Mouse (Mus musculus) T-helper 1 cell (primary cell): ENCODE results near the gene Taf12.
"Not testable (repeated sequence)": the region's sequence is repeated elsewhere in the genome, so short reads cannot be mapped to it uniquely, and the experiment has no call there.

Experiments
- in situ Hi-C: fragments of 300-600 bp; cut with MboI, MseI; formaldehyde crosslinking; loops from one replicate; pipeline ENCODE4 v1.15.1; 2025; ENCODE audit warnings: high pct_unique_total_duplicates

Gene Taf12

GRCm38 (mm10) chr4:132269740-132270560 is 4.2 kb upstream of the Taf12 start:
- in situ Hi-C loops: loop anchor here (5.0 kb wide), 2 partner anchors 42 to 58 kb away; partner anchors contain the start of gene Ythdf2

DNA sequence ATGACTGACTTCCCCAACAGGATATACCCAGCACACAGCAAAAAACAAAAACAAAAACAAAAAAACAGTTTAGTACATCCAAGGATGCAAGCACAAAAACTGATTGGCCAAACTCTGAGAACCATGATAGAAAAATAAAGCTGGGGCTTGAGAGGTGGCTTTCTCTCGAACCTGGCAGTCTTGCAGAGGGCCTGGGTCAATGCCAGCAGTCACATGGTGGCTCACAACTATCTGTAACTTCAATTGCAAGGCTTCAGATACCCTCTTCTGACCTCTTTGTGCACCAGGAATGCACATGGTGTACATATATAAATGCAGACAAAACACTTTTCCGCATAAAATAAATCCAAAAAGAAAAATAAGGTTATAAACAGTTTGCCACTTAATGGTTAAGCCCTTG is 1.0 kb upstream of the Taf12 start:
- in situ Hi-C loops: loop anchor here (5.0 kb wide), 2 partner anchors 39 to 61 kb away; partner anchors contain the start of gene Ythdf2

GRCm38 (mm10) chr4:132275949-132276348 is 1.8 kb downstream of the Taf12 start:
- in situ Hi-C loops: no loop called here

- in situ Hi-C loops: not testable (repeated sequence)
Measured at GRCm38 (mm10) chr4:132288840-132289239, 14.7 kb downstream of the Taf12 start.

DNA sequence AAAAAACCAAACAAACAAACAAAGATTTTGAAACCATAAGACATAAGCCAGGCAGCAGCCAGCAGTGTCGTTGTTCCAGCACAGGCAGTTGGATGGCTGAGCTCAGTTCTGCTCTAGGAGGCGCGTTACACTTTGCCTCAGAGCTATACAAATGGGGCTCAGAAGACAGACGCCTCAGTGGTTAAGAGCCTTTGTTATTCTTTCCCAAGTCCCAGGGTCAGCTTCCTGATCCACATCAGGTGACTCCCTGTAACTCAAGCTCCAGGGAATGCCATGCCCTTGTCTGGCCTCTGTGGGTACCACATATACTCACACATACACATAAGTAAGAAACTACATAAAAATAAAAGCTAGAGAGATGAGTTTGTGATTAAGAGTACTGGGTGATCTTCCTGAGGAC is 16.9 kb downstream of the Taf12 start:
- in situ Hi-C loops: no loop called here

GRCm38 (mm10) chr4:132291624-132292335 is 17.6 kb downstream of the Taf12 start:
- in situ Hi-C loops: no loop called here

GRCm38 (mm10) chr4:132292988-132293387 is 18.8 kb downstream of the Taf12 start:
- in situ Hi-C loops: no loop called here

DNA sequence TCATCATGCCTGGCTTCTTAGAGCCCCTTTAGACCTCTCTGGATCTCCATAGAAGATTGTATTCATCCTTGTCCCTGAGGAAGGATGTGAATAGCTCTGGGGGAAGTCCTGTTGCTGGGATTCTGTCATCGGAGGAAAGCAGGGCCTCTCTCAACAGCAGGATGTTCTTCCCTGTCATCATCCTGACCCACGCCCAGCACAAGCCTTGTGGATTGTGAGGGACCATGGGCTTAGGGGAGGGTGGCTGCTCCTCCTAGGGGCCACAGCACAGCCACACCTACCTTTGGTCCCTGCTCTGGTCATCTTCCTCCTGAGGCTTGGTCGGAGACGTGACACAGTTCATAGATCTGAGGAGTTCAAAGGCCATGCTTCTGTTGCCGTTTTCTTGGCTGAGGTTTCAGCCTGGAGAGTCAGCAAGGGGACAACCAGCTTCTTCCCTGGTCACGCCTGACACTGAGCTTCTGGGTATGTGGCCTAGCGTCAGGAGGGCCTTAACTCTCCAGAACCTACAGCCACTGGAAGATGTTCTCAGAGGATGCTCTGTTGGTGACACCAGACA is 19.6 kb downstream of the Taf12 start:
- in situ Hi-C loops: no loop called here

- in situ Hi-C loops: no loop called here
Measured at GRCm38 (mm10) chr4:132295696-132296390, 21.7 kb downstream of the Taf12 start.

DNA sequence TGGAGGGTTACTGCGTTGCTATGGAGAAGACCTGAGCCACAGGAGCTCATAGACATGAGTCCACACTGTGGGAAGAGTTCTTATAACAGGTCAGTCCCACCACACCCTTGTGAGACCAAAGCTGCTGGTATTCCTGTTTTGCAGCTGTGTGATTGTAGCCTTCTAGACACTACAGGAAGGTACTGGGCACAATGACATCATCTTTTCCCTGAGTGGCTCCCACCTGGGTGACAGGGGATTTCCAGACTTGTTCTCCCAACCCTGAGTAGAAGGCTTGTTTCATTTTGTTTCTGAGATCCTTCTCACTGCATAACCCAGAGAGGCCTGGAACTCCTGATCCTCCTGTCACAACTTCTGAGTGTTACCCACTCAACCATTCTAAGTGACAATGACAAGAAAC is 25.7 kb downstream of the Taf12 start:
- in situ Hi-C loops: loop anchor here (25.0 kb wide), 1 partner anchor 1388 kb away; the partner anchor contains the start of gene Laptm5

GRCm38 (mm10) chr4:132301486-132301885 is 27.3 kb downstream of the Taf12 start:
- in situ Hi-C loops: loop anchor here (25.0 kb wide), 1 partner anchor 1389 kb away; the partner anchor contains the start of gene Laptm5

DNA sequence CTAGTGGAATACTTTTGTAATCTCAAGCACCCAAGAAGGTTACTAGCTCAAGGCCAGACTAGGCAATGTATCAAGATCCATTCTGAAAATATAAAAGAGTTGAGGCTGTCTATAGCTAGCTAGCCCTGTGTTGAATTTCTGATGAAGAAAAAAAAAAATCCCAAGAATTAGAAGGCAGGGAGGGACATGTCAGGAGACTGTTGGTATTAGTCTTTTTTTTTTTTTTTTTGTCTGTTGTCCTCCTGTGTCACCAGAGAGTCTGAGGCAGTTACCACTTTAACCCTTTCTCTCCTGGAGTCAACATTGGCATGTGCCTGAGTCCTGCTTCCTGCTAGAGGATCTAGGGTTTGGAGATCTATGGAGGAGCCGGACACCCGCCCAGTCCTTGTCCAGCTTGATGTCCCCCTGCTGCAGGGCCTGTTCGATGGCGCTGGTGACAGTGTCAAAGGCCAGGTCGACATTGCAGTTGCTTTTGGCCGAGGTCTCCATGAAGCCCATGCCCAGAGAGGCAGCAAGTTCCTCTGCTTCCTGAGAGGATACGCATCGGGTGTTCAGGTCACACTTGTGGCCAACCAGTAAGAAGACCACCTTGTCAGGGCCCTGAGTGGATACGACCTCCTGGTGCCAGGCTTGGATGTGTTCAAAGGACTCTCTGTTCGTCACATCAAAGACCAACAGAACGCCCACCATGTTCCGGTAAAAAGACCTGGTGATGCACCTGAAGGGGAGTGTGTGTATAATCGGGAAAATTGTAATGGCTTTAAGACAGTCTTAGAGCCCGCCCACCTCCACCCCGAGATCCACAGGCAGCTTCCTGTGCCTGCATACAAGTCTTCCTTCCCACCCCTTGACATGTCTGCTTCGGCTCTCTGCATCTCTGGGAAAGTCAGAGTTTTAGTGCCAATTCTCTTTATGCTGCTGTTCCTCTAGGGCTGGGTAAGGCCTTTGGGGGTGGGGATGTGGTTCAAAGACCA is 28.1 kb downstream of the Taf12 start:
- in situ Hi-C loops: loop anchor here (25.0 kb wide), 1 partner anchor 1390 kb away; the partner anchor contains the start of gene Laptm5

GRCm38 (mm10) chr4:132302939-132303479 is 28.8 kb downstream of the Taf12 start, which contains the start of gene Rab42:
Gene Rab42 (minus strand): TSS chr4:132303385.
- in situ Hi-C loops: loop anchor here (25.0 kb wide), 1 partner anchor 1391 kb away; the partner anchor contains the start of gene Laptm5

DNA sequence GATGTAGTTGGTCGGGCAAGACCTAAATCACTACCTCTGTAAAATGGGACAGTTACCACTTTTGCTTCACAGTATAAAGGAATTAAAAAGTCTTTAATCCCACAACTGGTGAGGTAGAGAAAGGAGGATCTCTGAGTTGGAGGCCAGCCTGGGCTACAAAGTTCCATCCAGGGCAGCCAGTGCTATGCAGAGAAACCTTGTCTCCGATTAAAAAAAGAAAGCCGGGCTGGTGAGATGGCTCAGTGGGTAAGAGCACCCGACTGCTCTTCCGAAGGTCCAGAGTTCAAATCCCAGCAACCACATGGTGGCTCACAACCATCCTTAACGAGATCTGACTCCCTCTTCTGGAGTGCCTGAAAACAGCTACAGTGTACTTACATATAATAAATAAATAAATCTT is 29.3 kb downstream of the Taf12 start:
- in situ Hi-C loops: loop anchor here (25.0 kb wide), 1 partner anchor 1391 kb away; the partner anchor contains the start of gene Laptm5

GRCm38 (mm10) chr4:132305276-132305675 is 31.1 kb downstream of the Taf12 start:
- in situ Hi-C loops: loop anchor here (25.0 kb wide), 1 partner anchor 1393 kb away; the partner anchor contains the start of gene Laptm5

GRCm38 (mm10) chr4:132306004-132306403 is 31.8 kb downstream of the Taf12 start:
- in situ Hi-C loops: loop anchor here (25.0 kb wide), 1 partner anchor 1394 kb away; the partner anchor contains the start of gene Laptm5

GRCm38 (mm10) chr4:132308437-132309139 is 34.4 kb downstream of the Taf12 start:
- in situ Hi-C loops: loop anchor here (25.0 kb wide), 1 partner anchor 1396 kb away; the partner anchor contains the start of gene Laptm5

GRCm38 (mm10) chr4:132309140-132309848 is 35.1 kb downstream of the Taf12 start:
- in situ Hi-C loops: loop anchor here (25.0 kb wide), 1 partner anchor 1397 kb away; the partner anchor contains the start of gene Laptm5
